Mouse (Mus musculus) small intestine, adult 2 months (tissue): Measurements from ENCODE around the gene Cttnbp2nl. TPM values are rescaled to one million over a fixed set of nuclear protein-coding genes. Genes with fewer than 3 reads are reported as not detected.

Experiments used
- H3K27ac ChIP-seq: fragments of 200-500 bp; 2 replicates; pipeline ENCODE4 v1.5.1; 2012; ENCODE audit warnings: low read depth, low read length, control low read depth, inconsistent platforms; ENCODE audit not compliant: insufficient read depth
- H3K27me3 ChIP-seq: fragments of 200-500 bp; 2 replicates; pipeline ENCODE4 v1.6.1; 2012; ENCODE audit warnings: mild to moderate bottlenecking, moderate library complexity, low read length, inconsistent platforms; ENCODE audit not compliant: control insufficient read depth, insufficient read depth
- H3K36me3 ChIP-seq: fragments of 200-500 bp; 2 replicates; pipeline ENCODE4 v1.6.1; 2012; ENCODE audit warnings: mild to moderate bottlenecking, low read length, control low read depth, inconsistent platforms; ENCODE audit not compliant: control insufficient read depth, insufficient read depth
- H3K4me1 ChIP-seq: fragments of 200-500 bp; 2 replicates; pipeline ENCODE4 v1.6.1; 2012; ENCODE audit warnings: low read length, inconsistent platforms, mixed read lengths; ENCODE audit not compliant: control insufficient read depth, insufficient read depth, insufficient read length
- H3K4me3 ChIP-seq: fragments of 200-500 bp; 2 replicates; pipeline ENCODE4 v1.5.1; 2012; ENCODE audit warnings: low read depth, mild to moderate bottlenecking, control low read depth, inconsistent platforms, low read length, moderate library complexity
- CTCF ChIP-seq: fragments of 200-500 bp; IDR thresholded peaks from 2 replicates; pipeline ENCODE4 v1.5.1; 2012; ENCODE audit warnings: low read depth, mild to moderate bottlenecking, control low read depth, inconsistent platforms, low read length, moderate library complexity, mixed read lengths; ENCODE audit not compliant: insufficient replicate concordance, insufficient read length; ENCODE audit errors: extremely low read depth
- POLR2A ChIP-seq: fragments of 200-500 bp; IDR thresholded peaks from 2 replicates; pipeline ENCODE4 v1.6.1; 2012; ENCODE audit warnings: low read depth, mild to moderate bottlenecking, control low read depth, inconsistent platforms, low read length, moderate library complexity
- WGBS: fragments of 180-500 bp; shearing (Covaris S2); methylation state at CpG from one replicate; pipeline ENCODE4 v1.1.7; 2018; 5-methylcytosine and 5-hydroxymethylcytosine counted together
- polyA plus RNA-seq: library from polyadenylated mRNA; depleted of rRNA; stranded (reverse); fragments of >200 nt; gene quantifications from 2 replicates; pipeline ENCODE4 v1.2.3, GENCODE M21; 2012

The Cttnbp2nl gene
- polyA plus RNA-seq, 1 experiment = 2.9 TPM

DNA sequence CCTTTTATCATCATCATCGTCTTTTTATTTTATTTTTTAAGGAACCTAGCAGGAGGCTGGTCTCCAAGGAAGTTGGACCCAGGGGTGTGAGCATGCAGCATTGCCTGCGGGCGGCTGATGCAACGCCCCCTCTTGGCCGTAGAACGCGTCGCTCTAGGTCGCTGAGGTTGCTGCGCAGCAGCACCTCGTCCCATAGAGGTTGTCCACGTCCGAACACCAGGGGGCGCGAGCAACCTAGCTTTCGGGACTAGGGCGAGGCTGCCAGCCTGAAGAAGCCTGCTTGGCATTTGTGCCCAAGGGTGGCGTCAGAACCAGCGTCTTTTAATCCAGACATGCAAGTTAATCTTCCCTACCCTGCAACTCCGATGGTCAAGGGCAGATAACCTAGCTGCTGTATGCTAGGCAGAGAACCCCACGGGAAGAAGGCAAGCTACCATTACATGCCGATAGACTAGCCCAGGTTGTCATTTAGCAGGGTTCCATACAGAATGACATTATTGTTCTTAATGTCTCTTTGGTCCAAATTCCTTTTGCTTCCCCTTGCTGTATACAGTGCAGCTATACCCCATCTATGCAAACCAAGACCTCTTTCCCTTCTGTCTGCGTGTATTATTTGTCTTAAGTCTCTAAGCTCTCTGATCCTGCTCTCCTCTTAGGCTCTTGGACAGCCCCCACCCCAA lies 60.1 kb downstream of the Cttnbp2nl start:
- H3K27me3 ChIP-seq = 0 out of 2 replicates have a peak, but pooled peaks cover 3% of the 10 kb centered on the region
- H3K4me3 ChIP-seq = no peak overlapping the region
- 10% methylated on average over 23 of the region's 23 CpGs for WGBS
- no peaks in the 10 kb centered on the region for H3K36me3 ChIP-seq
- peaks cover 3% of the 10 kb centered on the region for H3K4me1 ChIP-seq
- no peak overlapping the region for H3K27ac ChIP-seq
- TF ChIP-seq POLR2A = peak; percentile 24; the same call in 1 of the 2 replicates
- TF ChIP-seq CTCF = peak; percentile 91

DNA sequence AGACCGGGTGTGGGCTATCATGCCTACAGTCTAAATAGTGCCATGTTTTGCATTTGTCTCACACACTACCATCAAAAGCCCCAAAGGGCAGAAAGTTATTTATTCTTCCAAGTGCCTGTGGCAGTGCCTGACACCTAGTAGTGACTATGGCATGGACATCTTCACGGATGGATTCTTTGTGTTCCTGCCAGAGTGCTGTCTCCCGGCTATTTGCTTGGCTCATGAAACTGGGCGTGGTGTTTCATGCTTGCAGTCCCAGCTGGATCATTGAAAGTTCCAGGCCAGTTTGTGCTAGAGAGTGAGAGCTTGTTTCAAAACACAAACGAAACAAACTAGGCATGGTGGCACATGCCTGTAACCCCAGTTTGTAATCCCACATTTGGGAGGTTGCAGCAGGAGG lies 61.2 kb downstream of the Cttnbp2nl start:
- Histone ChIP-seq H3K4me3 (no peak overlapping the region), H3K27ac (no peak overlapping the region), H3K4me1 (peaks cover 3% of the 10 kb centered on the region), H3K36me3 (no peaks in the 10 kb centered on the region), H3K27me3 (0 out of 2 replicates have a peak, but pooled peaks cover 3% of the 10 kb centered on the region)
- TF ChIP-seq POLR2A = no peak
- no peak for TF ChIP-seq CTCF
- WGBS = 33% methylated on average over 5 of the region's 5 CpGs

DNA sequence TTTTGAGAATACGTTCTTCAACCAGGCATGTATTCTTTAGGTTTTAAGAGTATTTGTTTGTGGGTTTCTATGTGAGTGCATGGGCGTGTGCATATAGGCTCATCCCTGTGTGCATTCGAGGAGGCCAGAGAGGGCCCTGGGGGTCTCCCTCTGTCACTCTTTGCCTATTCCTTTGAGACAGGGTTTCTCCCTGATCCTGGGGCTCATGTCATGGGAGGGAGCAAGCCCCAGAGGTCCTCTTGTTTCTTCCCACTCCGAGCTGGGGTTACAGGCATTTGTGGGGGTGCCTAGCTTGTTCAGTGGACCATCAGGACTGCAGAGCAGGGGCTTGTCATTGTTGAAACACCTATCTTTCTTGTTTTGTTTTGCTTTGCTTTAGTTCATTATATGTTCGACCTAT lies 65.1 kb downstream of the Cttnbp2nl start:
- H3K4me3 ChIP-seq = no peak overlapping the region
- 0 out of 2 replicates have a peak, but pooled peaks cover 3% of the 10 kb centered on the region for H3K27me3 ChIP-seq
- 65% methylated on average over 5 of the region's 5 CpGs for WGBS
- TF ChIP-seq CTCF (no peak), POLR2A (no peak)
- no peaks in the 10 kb centered on the region for H3K36me3 ChIP-seq
- peaks cover 2% of the 10 kb centered on the region; the same call in 1 of the 2 replicates for H3K4me1 ChIP-seq
- no peak overlapping the region for H3K27ac ChIP-seq

DNA sequence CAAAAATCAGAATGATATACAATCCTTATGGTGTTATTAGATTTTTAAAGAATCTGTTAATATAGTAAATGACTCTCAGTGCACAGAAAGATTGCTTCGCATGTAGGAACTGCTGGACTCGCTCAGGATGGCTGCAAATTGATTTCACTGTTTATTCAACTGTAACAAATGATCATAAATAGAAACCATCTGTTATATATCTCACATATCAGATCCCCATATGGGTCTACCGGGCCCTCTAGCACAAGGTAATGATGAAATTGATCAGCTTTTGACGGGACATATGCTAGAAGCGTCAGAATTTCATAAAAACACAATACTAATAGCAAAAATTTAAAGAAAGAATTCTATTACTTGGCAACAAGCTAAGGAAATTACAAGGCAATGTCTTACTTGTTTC lies 73.2 kb downstream of the Cttnbp2nl start:
- Histone ChIP-seq H3K36me3 (no peaks in the 10 kb centered on the region), H3K27me3 (no peaks in the 10 kb centered on the region), H3K27ac (no peak overlapping the region), H3K4me3 (no peak overlapping the region), H3K4me1 (no peaks in the 10 kb centered on the region)
- WGBS = 69% methylated on average over 5 of the region's 5 CpGs
- TF ChIP-seq CTCF = no peak
- TF ChIP-seq POLR2A = no peak

DNA sequence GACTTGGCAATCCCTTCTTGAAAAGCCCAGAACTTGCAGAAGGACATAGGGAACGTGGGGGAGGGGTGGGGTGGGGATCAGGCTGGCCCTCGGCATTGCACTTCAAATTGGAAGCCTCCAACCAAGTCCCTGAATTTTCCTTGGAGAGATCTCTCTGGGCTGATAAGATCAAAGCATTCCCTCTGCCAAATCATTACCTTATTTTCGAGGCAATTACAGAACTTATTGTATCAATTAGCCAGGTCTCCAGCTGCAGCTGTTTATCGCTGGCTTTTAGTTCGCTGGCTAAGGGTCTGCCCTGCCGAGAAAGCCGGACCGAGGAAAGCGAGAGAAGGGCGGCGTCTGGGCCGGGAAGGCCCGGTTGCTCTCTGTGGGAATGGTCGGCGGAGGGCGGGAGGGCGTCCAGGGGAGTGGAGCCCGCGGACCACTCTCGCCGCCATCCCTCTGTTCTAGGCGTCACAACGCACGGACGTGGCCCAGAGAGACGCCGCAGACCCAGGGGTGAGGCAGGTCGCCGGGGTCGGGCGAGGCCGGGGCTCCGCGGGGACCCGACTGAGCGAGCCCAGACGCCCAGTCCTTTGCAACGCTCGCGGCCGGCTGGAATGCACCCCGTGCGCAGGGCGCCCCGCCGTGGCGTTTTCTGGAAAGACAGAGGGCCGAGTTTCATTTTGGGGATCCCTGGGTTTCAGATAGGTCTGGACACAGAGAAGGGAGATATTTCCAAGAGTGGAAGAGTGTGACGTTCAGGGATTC lies 85.2 kb downstream of the Cttnbp2nl start:
- Histone ChIP-seq H3K27me3 (peaks cover 3% of the 10 kb centered on the region), H3K27ac (peak overlapping the region; percentile 4; the same call in 1 of the 2 replicates), H3K4me1 (peaks cover 4% of the 10 kb centered on the region; the same call in 1 of the 2 replicates), H3K4me3 (peak overlapping the region; percentile 69), H3K36me3 (no peaks in the 10 kb centered on the region)
- WGBS = 1% methylated on average over 49 of the region's 49 CpGs
- TF ChIP-seq POLR2A (no peak), CTCF (peak; percentile 74; the same call in 1 of the 2 replicates)

DNA sequence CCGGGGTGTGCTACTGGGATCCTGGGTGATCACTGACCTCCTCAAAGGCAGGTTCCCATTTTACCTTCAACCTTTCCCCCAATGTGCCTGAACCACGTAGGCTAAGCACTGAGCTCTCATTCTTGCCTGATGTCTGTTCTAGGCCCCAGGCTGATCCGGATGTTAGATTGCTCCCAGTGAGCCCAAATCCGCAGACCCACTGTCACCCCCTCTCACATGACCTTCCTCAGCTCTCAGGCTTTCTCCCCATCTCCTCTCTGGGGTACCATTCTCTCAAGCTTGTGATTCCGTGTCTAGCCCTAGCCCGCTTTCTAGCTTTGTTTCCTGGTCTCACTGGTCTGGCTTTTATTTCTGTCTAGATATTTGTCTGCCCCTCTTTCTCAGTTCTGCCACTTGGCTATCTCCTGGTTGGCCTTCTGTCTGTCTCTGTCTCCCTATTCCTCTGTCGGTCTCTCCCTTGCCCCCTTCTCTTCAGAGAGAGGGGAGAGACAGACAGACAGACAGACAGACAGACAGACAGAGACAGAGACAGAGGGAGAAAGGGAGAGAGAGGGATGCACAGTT lies 86.9 kb downstream of the Cttnbp2nl start:
- Histone ChIP-seq H3K4me3 (no peak overlapping the region), H3K27ac (no peak overlapping the region), H3K4me1 (peaks cover 12% of the 10 kb centered on the region; the same call in 1 of the 2 replicates), H3K36me3 (no peaks in the 10 kb centered on the region), H3K27me3 (peaks cover 19% of the 10 kb centered on the region)
- TF ChIP-seq CTCF (no peak), POLR2A (no peak)
- WGBS = 85% methylated on average over 7 of the region's 7 CpGs

DNA sequence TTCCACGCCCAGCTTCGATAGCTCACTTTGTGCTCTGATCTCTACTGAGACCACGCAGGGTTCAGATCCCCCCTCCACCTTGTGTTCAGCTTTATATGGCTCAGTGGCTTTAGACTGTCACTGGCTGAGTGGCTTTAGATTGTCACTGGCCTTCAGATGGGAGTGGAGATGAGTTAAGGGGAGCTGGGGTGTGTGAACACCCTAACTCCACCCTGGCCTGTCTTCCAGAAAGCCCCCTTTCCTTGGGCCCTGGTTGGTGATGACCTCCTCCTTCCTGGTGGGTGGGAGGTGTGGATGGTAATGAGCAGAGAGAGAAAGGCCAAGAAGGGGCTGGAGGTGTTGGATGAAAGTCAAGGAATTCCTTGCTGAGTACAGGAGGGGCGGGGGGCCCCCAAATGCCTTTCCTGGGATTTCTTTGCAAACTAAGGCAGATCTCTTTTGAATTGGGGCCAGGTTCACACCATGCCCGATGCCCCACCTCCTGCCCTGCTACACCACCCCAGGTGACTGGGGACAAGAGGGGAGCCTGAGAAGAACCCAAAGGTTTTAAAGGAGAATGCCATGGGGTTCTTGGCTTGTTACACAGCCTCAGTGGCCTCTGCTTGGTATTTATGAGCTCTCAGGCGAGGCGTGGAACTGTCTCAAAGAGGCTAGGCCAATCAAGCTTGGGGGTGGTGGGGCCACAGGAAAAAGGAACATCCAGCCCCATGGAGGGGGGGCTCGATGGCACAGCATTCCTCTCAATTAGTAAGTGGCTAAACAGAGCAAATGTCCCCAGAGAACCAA lies 87.7 kb downstream of the Cttnbp2nl start:
- H3K36me3 ChIP-seq = no peaks in the 10 kb centered on the region
- H3K27ac ChIP-seq = no peak overlapping the region
- peaks cover 26% of the 10 kb centered on the region for H3K27me3 ChIP-seq
- WGBS = 74% methylated on average over 8 of the region's 8 CpGs
- TF ChIP-seq CTCF (no peak), POLR2A (no peak)
- peaks cover 12% of the 10 kb centered on the region; the same call in 1 of the 2 replicates for H3K4me1 ChIP-seq
- no peak overlapping the region for H3K4me3 ChIP-seq
